Mouse (Mus musculus) forelimb bud, embryonic 11.5 days (tissue): ENCODE data around the gene Prr3.
"Not testable (repeated sequence)": the region's sequence is repeated elsewhere in the genome, so short reads cannot be mapped to it uniquely, and the experiment has no call there.

Experiments
- DNase-seq: peaks from one replicate; pipeline ENCODE4 v3.0.0-alpha.2; 2012; ENCODE audit warnings: low read depth, low spot score

Prr3 gene

GRCm38 (mm10) chr17:35998545-35999305, 18.7 kb upstream of the Prr3 start:
- DNase-seq: no peak

DNA sequence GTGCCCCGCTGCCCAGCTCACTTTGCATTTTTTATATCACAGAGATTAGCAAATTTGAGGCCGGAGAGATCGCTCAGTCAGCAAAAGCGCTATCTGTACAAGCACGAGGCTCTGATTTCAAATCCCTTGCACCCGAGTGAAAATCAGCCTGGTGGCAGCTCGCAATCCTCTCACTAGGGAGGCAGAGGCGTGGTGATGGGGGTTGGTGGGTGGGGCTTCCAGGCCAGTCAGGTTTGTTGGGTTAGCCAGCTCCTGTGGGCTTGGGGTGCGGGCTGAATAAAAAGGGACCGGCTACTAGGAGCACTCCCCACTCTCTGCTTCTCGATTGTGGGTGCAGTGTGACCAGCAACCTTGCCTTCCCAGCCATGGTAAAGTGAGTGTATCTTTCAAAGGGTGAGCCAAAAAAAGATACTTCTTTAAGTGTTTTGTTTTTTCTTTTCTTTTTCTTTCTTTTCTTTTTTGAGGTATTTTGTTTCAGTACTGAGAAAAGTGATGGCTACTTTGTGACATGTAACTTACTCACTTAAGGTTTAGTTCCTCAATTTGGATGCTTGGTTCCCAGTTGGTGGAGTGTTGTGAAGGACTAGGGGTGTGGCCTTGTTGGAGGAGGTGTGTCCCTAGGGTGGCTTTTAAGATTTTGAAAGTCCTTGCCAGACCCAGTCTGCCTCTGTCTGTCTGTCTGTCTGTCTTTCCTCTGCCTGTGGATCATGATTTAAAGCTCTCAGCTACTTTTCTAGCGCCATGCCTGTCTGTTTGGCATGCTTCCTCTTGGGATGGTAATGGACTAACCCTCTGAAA, 17.9 kb upstream of the Prr3 start:
- DNase-seq: no peak

DNA sequence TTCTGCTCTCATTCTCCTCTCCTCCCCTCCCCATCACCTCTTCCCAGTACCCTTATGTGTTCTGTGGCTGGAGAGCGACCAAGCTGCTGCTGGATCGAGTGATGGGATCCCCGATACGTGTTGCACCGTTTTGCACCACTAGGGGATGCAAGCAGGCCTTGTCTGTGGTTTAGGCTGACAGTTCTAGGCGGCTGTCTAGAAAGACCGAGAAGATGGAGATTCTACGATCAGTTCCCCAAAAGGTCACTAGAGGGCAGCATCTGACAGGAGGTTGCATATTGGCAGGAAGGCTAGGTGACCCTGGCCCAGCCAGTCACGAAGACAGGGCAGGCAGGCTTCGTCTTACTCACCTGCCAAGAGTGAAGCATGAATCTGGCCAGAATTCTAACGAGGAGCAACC, 16.9 kb upstream of the Prr3 start:
- peak; percentile 98 for DNase-seq

- DNase-seq: no peak
These were observed 14.8 kb upstream of the Prr3 start for GRCm38 (mm10) chr17:35994879-35995240.

GRCm38 (mm10) chr17:35994175-35994878, 14.3 kb upstream of the Prr3 start:
- DNase-seq: peak; percentile 79

GRCm38 (mm10) chr17:35993675-35994074, 13.6 kb upstream of the Prr3 start:
- peak; percentile 87 for DNase-seq

- no peak for DNase-seq
These were observed 11.7 kb upstream of the Prr3 start for GRCm38 (mm10) chr17:35991781-35992180.

GRCm38 (mm10) chr17:35981776-35982175, 1.7 kb upstream of the Prr3 start:
- no peak for DNase-seq

DNA sequence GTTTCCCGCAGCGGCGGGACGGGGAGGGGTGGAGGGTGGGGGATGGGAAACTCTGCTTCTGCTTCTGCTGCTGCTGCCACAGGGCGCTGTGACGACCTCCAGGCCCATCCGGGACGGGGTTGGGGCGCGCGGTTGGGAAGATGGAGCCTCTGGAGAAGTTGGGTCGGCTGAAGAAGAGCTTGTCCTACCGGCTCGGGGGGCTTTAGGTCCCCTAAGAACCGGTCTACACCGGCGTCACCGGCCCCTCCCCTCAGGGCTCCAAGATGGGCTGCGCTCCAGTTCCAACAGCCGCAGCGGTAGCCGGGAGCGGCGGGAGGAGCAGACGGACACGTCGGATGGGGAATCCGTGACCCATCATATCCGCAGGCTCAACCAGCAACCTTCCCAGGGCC, 323 bp upstream of the Prr3 start:
- peak; percentile 10 for DNase-seq

GRCm38 (mm10) chr17:35978811-35979400, 1.1 kb downstream of the Prr3 start:
- DNase-seq: peak; percentile 84

DNA sequence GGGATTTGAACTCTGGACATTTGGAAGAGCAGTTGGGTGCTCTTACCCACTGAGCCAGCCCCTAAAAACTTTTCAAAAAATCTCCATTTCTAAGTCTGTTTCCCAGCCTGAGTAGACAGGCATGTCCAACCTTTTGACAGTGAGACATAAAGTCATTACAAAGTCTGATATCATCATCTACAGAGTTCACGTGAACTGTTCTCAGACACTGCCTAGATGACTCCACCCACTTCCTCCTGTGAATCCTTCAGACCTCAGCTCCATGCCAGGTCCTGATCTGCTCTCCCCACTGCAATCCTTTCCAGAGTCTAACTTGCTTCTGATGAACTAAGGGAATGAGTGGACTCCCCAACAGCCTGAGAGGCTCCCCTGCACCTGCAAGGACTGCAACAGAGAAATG, 7.9 kb downstream of the Prr3 start:
- DNase-seq: no peak

GRCm38 (mm10) chr17:35969418-35970389, 10.3 kb downstream of the Prr3 start, which contains the start of gene Abcf1:
Gene Abcf1, minus strand, starts transcription at chr17:35969761.
- DNase-seq: peak; percentile 96

DNA sequence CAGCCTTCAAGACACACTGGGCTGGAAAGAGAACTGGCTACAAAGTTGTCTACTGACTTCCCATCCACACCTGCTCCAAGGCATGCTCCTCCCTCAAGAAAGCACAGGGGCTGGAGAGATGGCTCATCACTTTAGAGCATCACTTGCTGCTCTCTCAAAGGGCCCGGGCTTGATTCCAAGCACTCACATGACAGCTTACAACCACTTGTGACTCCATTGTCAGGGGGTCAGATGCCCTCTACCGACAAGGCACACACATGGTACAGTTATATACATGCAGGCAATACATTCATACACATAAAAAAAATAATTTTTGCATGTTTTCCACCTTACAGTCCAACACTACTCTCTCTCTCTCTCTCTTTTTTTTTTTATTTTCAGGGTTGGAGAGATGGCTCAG, 12.4 kb downstream of the Prr3 start:
- no peak for DNase-seq

DNA sequence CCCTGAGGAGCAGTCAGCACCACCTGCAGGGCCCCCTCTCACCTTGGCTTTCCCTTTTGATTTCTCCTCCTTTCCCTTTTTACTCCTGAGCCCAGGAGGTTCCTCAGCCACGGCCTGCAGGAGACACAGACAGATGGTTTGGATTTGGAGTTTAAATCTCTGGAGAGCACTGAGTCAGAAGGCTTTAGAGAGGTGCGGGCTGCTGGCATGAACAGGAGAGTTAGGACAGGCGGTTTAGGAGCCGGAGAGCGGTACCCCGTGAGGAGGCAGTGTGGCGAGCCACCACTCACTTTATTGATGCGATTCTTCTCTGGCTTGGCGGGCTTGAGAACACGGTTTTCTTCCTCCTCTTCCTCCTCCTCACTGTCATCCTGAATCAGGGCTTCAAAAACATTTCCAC, 16.8 kb downstream of the Prr3 start:
- DNase-seq: no peak

DNA sequence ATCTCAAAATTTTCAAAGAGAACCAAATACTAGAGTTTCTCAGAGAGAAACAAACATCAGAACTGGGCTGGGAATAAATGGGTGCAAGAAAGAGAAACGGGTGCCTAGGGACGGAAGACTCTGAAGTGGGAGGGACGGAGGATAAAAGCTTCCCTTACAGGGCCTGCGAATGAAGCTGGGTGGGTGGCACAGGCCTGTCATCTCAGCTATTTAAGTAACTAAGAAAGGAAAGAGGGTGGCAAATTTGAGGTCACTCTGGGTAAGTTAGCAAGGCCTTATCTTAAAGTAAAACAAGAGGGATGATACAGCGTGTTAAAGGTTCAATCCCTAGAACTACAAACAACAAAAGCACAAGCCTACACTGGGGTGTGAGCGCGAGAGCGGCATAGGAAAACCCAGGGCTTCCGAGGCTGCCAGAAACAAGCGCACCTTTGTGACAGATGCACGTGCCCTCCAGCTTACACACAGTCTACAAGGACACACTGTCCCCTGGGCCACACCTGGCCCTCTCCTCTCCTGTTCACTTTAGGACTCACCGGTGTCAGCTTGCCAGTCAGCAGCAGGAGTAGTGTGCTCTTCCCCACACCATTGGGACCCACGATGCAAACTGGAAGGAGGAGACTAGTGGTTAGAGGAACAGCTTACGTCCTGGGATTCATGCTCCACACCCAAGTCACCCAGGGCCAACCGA, 21.4 kb downstream of the Prr3 start:
- DNase-seq: no peak

DNA sequence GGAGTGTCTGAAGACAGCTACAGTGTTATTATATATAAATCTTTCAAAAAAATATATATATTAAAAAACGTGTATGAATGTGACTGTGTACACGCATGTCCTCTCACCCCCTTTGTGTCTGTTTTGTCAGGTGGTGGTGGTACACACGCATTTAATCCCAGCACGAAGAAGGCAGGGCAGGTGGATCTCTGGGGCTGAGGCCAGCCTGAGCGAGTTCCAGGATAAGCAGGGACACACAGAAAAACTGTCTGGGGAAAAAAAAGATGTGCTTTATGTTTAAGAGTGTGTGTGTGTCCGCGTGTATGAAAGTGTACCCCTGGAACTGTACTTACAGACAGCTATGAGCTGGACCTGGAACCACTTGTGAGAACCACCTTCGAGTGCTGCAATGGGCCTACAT, 25.4 kb downstream of the Prr3 start:
- DNase-seq: no peak

DNA sequence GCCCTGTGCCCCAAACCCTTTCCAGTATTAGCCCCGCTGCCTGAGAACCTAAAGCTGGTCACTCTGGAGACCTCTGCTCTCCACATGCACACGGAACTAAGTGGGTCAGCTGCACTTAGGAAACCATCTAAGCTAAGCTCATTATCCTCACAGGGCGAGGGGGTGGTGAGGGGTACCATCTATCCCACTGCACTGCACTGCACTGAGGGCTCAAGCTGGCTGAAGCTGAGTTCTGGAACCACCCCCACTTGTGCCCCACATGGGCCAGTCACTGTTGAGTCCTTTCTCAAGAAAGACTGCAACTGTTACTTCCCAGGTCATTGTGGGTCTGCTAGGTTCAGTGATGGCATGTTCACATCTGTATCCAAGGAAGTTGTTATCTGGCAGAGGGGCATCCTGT, 27.5 kb downstream of the Prr3 start:
- DNase-seq: not testable (repeated sequence)

DNA sequence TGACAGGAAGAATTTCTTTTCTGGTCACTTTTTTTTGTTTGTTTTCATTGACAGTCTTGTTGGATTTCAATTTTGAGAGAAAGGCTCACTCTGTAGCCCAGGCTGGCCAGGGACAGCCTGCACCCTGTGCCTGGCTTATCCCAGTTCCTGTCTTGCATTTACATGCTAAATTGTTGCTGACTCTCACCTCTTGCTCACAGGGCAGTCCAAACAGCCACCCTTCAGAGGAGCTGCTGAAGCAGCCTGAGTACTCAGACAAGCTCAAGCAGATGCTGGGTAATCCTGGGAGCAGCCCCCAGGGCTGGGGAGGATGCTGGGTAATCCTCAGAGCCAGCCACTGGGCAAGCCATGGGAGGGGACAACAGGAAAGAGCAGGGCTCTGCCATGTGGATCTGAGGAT, 29.1 kb downstream of the Prr3 start:
- not testable (repeated sequence) for DNase-seq

- no peak for DNase-seq
These were observed 40.1 kb downstream of the Prr3 start for GRCm38 (mm10) chr17:35939941-35940340.

DNA sequence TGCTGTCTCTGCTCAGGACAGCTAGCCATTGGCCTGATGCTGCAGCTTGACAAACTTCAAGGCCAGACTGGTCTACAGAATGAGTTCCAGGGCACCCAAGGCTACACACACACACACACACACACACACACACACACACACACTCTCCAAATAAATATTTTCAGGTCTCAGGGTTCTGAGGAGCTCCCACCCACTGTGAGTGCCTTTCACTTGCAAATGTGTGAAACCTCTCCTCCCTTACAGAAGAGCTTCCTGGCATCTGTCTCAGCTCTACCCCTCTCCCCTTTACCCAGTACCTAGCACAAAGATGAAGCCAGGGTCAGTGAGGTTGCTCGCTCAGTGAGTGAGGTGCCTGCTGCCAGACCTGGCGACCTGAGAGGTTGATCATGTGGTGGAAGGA, 40.9 kb downstream of the Prr3 start:
- DNase-seq: no peak
